8 mouse cellular contexts compared by ENCODE assay signal in the genomic region with DNA sequence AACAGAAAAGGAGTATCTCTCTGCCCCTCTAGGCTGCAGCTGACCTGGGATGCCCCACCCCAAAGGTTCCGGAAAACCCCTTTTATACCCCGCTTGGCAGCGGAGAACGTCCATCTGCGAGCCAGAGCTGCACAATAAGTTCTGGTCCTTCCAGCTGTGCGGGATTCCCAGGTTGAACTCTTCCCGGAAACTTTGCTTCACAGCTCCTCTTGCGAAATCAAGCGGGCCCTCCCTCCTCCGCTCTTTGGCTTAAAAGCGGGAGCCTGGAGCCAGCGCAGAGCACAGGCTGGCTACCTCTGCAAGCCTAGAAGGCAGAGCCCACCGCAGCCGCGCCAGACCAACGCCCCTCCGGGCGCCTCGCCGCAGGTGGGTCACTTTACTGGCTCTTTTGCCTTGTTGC. TPM values are rescaled to one million over a fixed set of nuclear protein-coding genes. Genes with fewer than 3 reads are reported as not detected.
DNase-seq lines count a peak whose midpoint lies in the region; ATAC-seq and TF ChIP-seq lines count a peak whose summit lies in the region.

Gene Steap4 (plus strand): TSS at position 282 of the 400 bp plus-strand sequence.

- peak; percentile 11 to 69 for DNase-seq in adrenal gland, adult (ENCODE audit: inconsistent age in 2 of 2, low spot score in 1 of 2)
- peak; percentile 34 for DNase-seq in embryo, embryonic 9.5 days (ENCODE audit: extremely low spot score)
- DNase-seq in heart, adult 2 months, result peak; percentile 80 to 83
- DNase-seq in kidney, adult 18-20 months, result peak; percentile 21
- peak; percentile 71 for DNase-seq in lung, embryonic 14.5 days
- peak; percentile 47 for DNase-seq in ovary, postnatal 14 days (ENCODE audit: low spot score)

- 6% methylated on average over 20 of the region's 20 CpGs for WGBS in heart, adult 2 months
- WGBS in lung, embryonic 14.5 days, result 2% methylated on average over 20 of the region's 20 CpGs

- peak within 1 kb of the TSS; percentile 53 for H3K9ac ChIP-seq in heart, adult 2 months (ENCODE audit: low read depth, low read length)
- H3K9ac ChIP-seq in lung, embryonic 14.5 days, result peak within 1 kb of the TSS; percentile 36

- TF ChIP-seq EP300 in heart, adult 2 months (IDR thresholded peaks at IDR 0.05; ENCODE audit: insufficient read depth, low read depth, low read length), result 0 out of 2 replicates have a peak, but pooled peaks have one; percentile 38

- peak within 1 kb of the TSS; percentile 31 for H3K4me3 ChIP-seq in heart, adult 2 months
- peak within 1 kb of the TSS; percentile 21; the same call in 1 of the 2 replicates for H3K4me3 ChIP-seq in lung, embryonic 14.5 days (ENCODE audit: low read depth, low read length)

- no peak for TF ChIP-seq CTCF in heart, adult 2 months (IDR thresholded peaks at IDR 0.05)
- no peak for TF ChIP-seq CTCF in lung, embryonic 14.5 days (IDR thresholded peaks at IDR 0.05; ENCODE audit: low read depth)

- H3K4me1 ChIP-seq in heart, adult 2 months (ENCODE audit: control insufficient read depth, insufficient read depth, low read length), result peaks cover 1% of the 10 kb centered on the region; the same call in 1 of the 2 replicates
- 0 out of 2 replicates have a peak, but pooled peaks cover 3% of the 10 kb centered on the region for H3K4me1 ChIP-seq in lung, embryonic 14.5 days (ENCODE audit: insufficient read depth)

- peak; percentile 82; the same call in 1 of the 2 replicates for ATAC-seq in lung, embryonic 14.5 days (ENCODE audit: insufficient read depth)
- no peak for ATAC-seq in erythroblast, adult 5-6 weeks (replicated peaks; ENCODE audit: low FRiP score, poor library complexity, severe bottlenecking)
- ATAC-seq in erythroid progenitor cell, adult 5-6 weeks (replicated peaks; ENCODE audit: low FRiP score, poor library complexity, severe bottlenecking), result no peak

- H3K4me2 ChIP-seq in lung, embryonic 14.5 days, result peak within 1 kb of the TSS; percentile 61

- H3K9me3 ChIP-seq in lung, embryonic 14.5 days (ENCODE audit: low read depth, low read length), result no peaks in the 10 kb centered on the region

- H3K36me3 ChIP-seq in heart, adult 2 months (ENCODE audit: control insufficient read depth, insufficient read depth, low read length), result peaks cover 2% of the 10 kb centered on the region; the same call in 1 of the 2 replicates
- no peaks in the 10 kb centered on the region for H3K36me3 ChIP-seq in lung, embryonic 14.5 days (ENCODE audit: insufficient read depth)

- no peaks in the 10 kb centered on the region for H3K27me3 ChIP-seq in heart, adult 2 months (ENCODE audit: control insufficient read depth, insufficient read depth, low read length)
- no peaks in the 10 kb centered on the region for H3K27me3 ChIP-seq in lung, embryonic 14.5 days (ENCODE audit: insufficient read depth, low read length)

- TF ChIP-seq POLR2A in heart, adult 2 months (IDR thresholded peaks at IDR 0.05; ENCODE audit: insufficient read depth, low read depth, low read length), result peak; percentile 49

- intact Hi-C loops in heart, adult 2 months (cut with DNase I), result loop anchor here (5.0 kb wide), 1 partner anchor 43 kb away; no protein-coding TSS in a partner anchor

- peak within 1 kb of the TSS; percentile 33 for H3K27ac ChIP-seq in heart, adult 2 months
- H3K27ac ChIP-seq in lung, embryonic 14.5 days (ENCODE audit: low read depth), result no peak within 1 kb of the TSS

- no peaks in the 10 kb centered on the region for H3K79me2 ChIP-seq in heart, adult 2 months (replicated peaks; ENCODE audit: control insufficient read depth, insufficient read depth, low read length)

RNA-seq across cellular contexts. Expression of gene Steap4, which starts in this region (rescaled TPM):
- total RNA-seq in heart, adult 2 months (2021), result 10 to 100 TPM; 24.6 to 29.3 TPM
- 23.4 and 44.8 TPM in 2 replicates for polyA plus RNA-seq in heart, adult 2 months (2012; rRNA removed)
- polyA plus RNA-seq in lung, embryonic 14.5 days (2014; fragmentation: Nextera tagmentation; extraction: Ambion mirVana), result 1.7 and 2.7 TPM in 2 replicates
- 0.19 TPM in 1 of 2 replicates, not detected in the other for total RNA-seq in erythroblast, adult 5-6 weeks (2015; ENCODE audit: low replicate concordance)
- 0.34 TPM in 1 of 2 replicates, not detected in the other for total RNA-seq in erythroblast, adult 5-6 weeks (2017; ENCODE audit: low replicate concordance)
- total RNA-seq in erythroid progenitor cell, adult 5-6 weeks (2015; ENCODE audit: low replicate concordance), result 2.5 and 4.3 TPM in 2 replicates
- total RNA-seq in erythroid progenitor cell, adult 5-6 weeks (2017; ENCODE audit: low replicate concordance), result 0.08 and 2.7 TPM in 2 replicates

Comparison
In these comparisons a context has a peak if more than half of its experiments do, and no peak if none do; other contexts are left out.
1. RNA of gene Steap4 (total RNA-seq): 24.6 to 29.3 TPM in heart, adult 2 months; 0.08 to 4.3 TPM in erythroid progenitor cell, adult 5-6 weeks and 0.19 to 0.34 TPM in erythroblast, adult 5-6 weeks; every median in the first group is over 4 times any median in the second.
2. DNase-seq: peak in every context shown above with its lines; median percentile 82 in heart, adult 2 months; 71 in lung, embryonic 14.5 days; 47 in ovary, postnatal 14 days; 40 in adrenal gland, adult; 34 in embryo, embryonic 9.5 days; 21 in kidney, adult 18-20 months.